Mouse (Mus musculus): ENCODE results near the gene Fkbpl. TPM values are rescaled to one million over a fixed set of nuclear protein-coding genes. Genes with fewer than 3 reads are reported as not detected.

The Fkbpl gene
- total RNA-seq (2012; rRNA removed), result 5.5 and 6.8 TPM in 2 replicates
- total RNA-seq (2014; rRNA removed), result 6.8 and 8.2 TPM in 2 replicates
- polyA plus RNA-seq (2012; ENCODE audit: insufficient read length, low read depth), result 5.6 and 6.2 TPM in 2 replicates

- peak within 1 kb of the TSS; percentile 48; the same call in 1 of the 2 replicates for H3K27ac ChIP-seq (ENCODE audit: insufficient read depth, low read depth)
- peaks cover 2% of the 10 kb centered on the region for H3K9me3 ChIP-seq (replicated peaks; ENCODE audit: low read length)
- peak within 1 kb of the TSS; percentile 94 for H3K9ac ChIP-seq (ENCODE audit: insufficient read depth, low read depth)
- dilution Hi-C loops (cut with MboI; ENCODE audit: extremely low pct_ligation_motif_present, extremely low pct_unique_long_range_greater_than_20kb, low sequenced_read_pairs), result no loop called here
- peak within 1 kb of the TSS; percentile 86 for H3K4me2 ChIP-seq (ENCODE audit: insufficient read depth, low read depth, poor library complexity, severe bottlenecking)
- in situ Hi-C loops (cut with MboI; ENCODE audit: low pct_ligation_motif_present, low pct_unique_long_range_greater_than_20kb, low sequenced_read_pairs), result no loop called here
- TF ChIP-seq ZMIZ1 (IDR thresholded peaks at IDR 0.05; ENCODE audit: low read depth, low read length) (0 out of 2 replicates have a peak, but pooled peaks have one; percentile 14), SIN3A (IDR thresholded peaks at IDR 0.05; ENCODE audit: low read length) (peak; percentile 99), MAZ (IDR thresholded peaks at IDR 0.05; ENCODE audit: low read depth, low read length) (no peak), CHD1 (IDR thresholded peaks at IDR 0.05; ENCODE audit: low read depth, low read length) (no peak), MXI1 (IDR thresholded peaks at IDR 0.05; ENCODE audit: low read depth, low read length) (peak; percentile 97), TCF12 (IDR thresholded peaks at IDR 0.05; ENCODE audit: low read depth, low read length) (peak; percentile 39; the same call in 1 of the 2 replicates), NELFE (IDR thresholded peaks at IDR 0.05; ENCODE audit: low read depth, low read length) (no peak), GABPA (IDR thresholded peaks at IDR 0.05; ENCODE audit: insufficient replicate concordance, low read depth, low read length) (no peak), ETS1 (conservative IDR thresholded peaks at IDR 0.05; ENCODE audit: low read depth, low read length) (no peak), POLR2A (IDR thresholded peaks at IDR 0.05; ENCODE audit: low read depth, low read length) (peak; percentile 75), MEF2A (IDR thresholded peaks at IDR 0.05; ENCODE audit: borderline replicate concordance, low read depth, low read length) (peak; percentile 61; the same call in 1 of the 2 replicates), E2F4 (IDR thresholded peaks at IDR 0.05; ENCODE audit: insufficient replicate concordance, low read depth, low read length) (no peak), ELF1 (IDR thresholded peaks at IDR 0.05; ENCODE audit: low read depth, low read length) (peak; percentile 81), SMC3 (IDR thresholded peaks at IDR 0.05; ENCODE audit: low read depth, low read length) (no peak), ZC3H11A (IDR thresholded peaks at IDR 0.05; ENCODE audit: low read depth, low read length) (no peak), TBP (conservative IDR thresholded peaks at IDR 0.05; ENCODE audit: low read depth, low read length) (0 out of 2 replicates have a peak, but pooled peaks have one; percentile 61), JUN (IDR thresholded peaks at IDR 0.05; ENCODE audit: insufficient read depth, low read depth, low read length) (peak; percentile 15; the same call in 1 of the 2 replicates), KAT2A (IDR thresholded peaks at IDR 0.05; ENCODE audit: insufficient replicate concordance, low read length) (peak; percentile 68; the same call in 1 of the 2 replicates), HCFC1 (IDR thresholded peaks at IDR 0.05; ENCODE audit: low read depth, low read length) (peak; percentile 88), CHD2 (IDR thresholded peaks at IDR 0.05; ENCODE audit: low read length) (peak; percentile 59; the same call in 1 of the 2 replicates), PAX5 (IDR thresholded peaks at IDR 0.05; ENCODE audit: low read length) (no peak)
- H3K4me3 ChIP-seq (replicated peaks in 1 of 3; ENCODE audit: low read depth in 2 of 3, low read length in 2 of 3, poor library complexity in 1 of 3), result peak within 1 kb of the TSS; percentile 65 to 80 (median 76)
- peaks cover 42% of the 10 kb centered on the region for H3K27me3 ChIP-seq (replicated peaks)
- H3K79me2 ChIP-seq (replicated peaks; ENCODE audit: control insufficient read depth, extremely low read depth, insufficient read depth, poor library complexity, severe bottlenecking), result no peaks in the 10 kb centered on the region; the same call in 1 of the 2 replicates
- H3K4me1 ChIP-seq (ENCODE audit: control insufficient read depth in 1 of 2, insufficient read depth in 2 of 2), result peaks cover 14 to 50% of the 10 kb centered on the region in 2 experiments
- peak; percentile 98 for DNase-seq (ENCODE audit: extremely low read depth)
- peaks cover 1 to 22% of the 10 kb centered on the region in 2 experiments for H3K36me3 ChIP-seq (replicated peaks in 1 of 2; ENCODE audit: control insufficient read depth in 1 of 2, insufficient read depth in 1 of 2, low read length in 1 of 2)
Observed at GRCm38 (mm10) chr17:34644608-34645007, at the start of gene Fkbpl. Gene Fkbpl (plus strand): TSS chr17:34644764.

Data from CH12.LX (cell line).